Mouse (Mus musculus) lung, postnatal 0 days (tissue): ENCODE measurements at regions not wholly inside any gene's neighbourhood (a gene's known extent, or its start where the extent isn't known, plus 50 kb on each side); places are given as distances from the start of the nearest gene placed in this dataset.

ENCODE experiments used
- CTCF ChIP-seq: IDR thresholded peaks from 2 replicates; pipeline ENCODE4 v1.5.1; 2016; ENCODE audit warnings: antibody characterized with exemption, mild to moderate bottlenecking
- EP300 ChIP-seq: IDR thresholded peaks from 2 replicates; pipeline ENCODE4 v1.6.1; 2016; ENCODE audit warnings: antibody characterized with exemption, mild to moderate bottlenecking, control low read depth

GRCm38 (mm10) chr1:137669849-137670248, 505.7 kb downstream of the Ptprc start:
- TF ChIP-seq CTCF, result no peak
- TF ChIP-seq EP300, result no peak
